Comparison of ENCODE assay signal across 13 mouse cellular contexts in the genomic region with DNA sequence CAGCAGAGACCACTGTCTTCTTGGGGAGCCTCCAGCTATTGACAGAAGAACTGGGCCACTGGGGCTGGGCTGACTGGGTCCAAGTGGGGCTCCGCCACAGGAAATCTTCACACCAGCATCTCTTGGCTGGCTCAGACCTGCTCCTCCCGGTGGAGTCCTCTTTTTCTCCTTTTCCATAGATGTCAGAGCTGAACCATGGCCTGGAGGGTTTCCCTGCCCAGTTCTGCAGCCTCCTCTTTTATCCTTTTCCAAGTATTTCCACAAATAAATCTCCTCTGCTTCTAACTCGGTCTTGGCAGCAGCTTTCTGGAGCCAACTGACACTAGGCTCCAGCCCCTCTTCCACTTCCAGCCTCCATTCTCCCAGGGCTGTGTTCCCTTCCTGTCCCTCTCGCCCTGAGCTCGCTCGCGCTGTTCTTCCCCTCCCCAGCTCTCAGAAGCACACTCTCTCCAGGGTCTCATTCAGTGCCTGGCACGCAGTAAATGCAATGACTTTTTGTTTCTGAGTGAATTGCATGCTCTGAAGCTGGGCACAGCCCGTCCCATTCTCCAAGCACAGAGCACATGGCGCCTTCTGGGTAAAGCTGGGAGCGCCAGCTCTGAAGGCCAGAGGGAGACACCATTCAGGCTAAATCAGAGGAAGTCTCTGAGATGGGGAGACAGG. TPM values are rescaled to one million over a fixed set of nuclear protein-coding genes. Genes with fewer than 3 reads are reported as not detected.
DNase-seq lines count a peak whose midpoint lies in the region; ATAC-seq lines count a peak whose summit lies in the region.
"Had no signal": no experiment of that assay in that cellular context is flagged by ENCODE, and none has a peak within 500 bp of the region (broad histone marks: within the 10 kb centered on the region; RNA-seq: fewer than 3 reads in every experiment).

No protein-coding gene starts in this region.

- ATAC-seq in frontal cortex, adult (ENCODE audit: low TSS enrichment) = peak; percentile 78
- ATAC-seq in neural tube, embryonic 13.5 days (ENCODE audit: low read depth) = peak; percentile 82

- no peaks in the 10 kb centered on the region for H3K9me3 ChIP-seq in neural tube, embryonic 13.5 days
- H3K9me3 ChIP-seq: heart, embryonic 13.5 days; liver, embryonic 15.5 days had no signal

- no peaks in the 10 kb centered on the region for H3K27me3 ChIP-seq in neural tube, embryonic 13.5 days
- H3K27me3 ChIP-seq: liver, embryonic 15.5 days had no signal

- no peak overlapping the region for H3K4me2 ChIP-seq in neural tube, embryonic 13.5 days
- H3K4me2 ChIP-seq: heart, embryonic 13.5 days; liver, embryonic 15.5 days had no signal

- DNase-seq in frontal cortex, postnatal 14 days (ENCODE audit: low spot score in 2 of 2) = no peak
- DNase-seq in neural tube, embryonic 10.5 days (ENCODE audit: extremely low spot score, low spot score) = no peak
- DNase-seq in layer of hippocampus, postnatal 36 days = peak; percentile 77 to 78
- DNase-seq in cerebellum, adult 8-10 months = no peak
- no peak for DNase-seq in cerebellum, postnatal 36 days
- DNase-seq in embryo, embryonic 9.5 days (ENCODE audit: extremely low spot score) = no peak
- DNase-seq: spleen, adult 18-20 months; thymus, postnatal 14 days had no signal

- peak overlapping the region; percentile 46; the same call in 1 of the 2 replicates for H3K27ac ChIP-seq in neural tube, embryonic 13.5 days (replicated peaks)
- H3K27ac ChIP-seq: heart, embryonic 13.5 days; kidney, postnatal 0 days; liver, embryonic 15.5 days had no signal

- 48% methylated on average over 11 of the region's 11 CpGs for WGBS in neural tube, embryonic 13.5 days

- H3K36me3 ChIP-seq in neural tube, embryonic 13.5 days = no peaks in the 10 kb centered on the region
- H3K36me3 ChIP-seq: heart, embryonic 13.5 days; liver, embryonic 15.5 days had no signal

- H3K4me3 ChIP-seq in neural tube, embryonic 13.5 days = no peak overlapping the region
- H3K4me3 ChIP-seq: heart, embryonic 13.5 days; liver, embryonic 15.5 days had no signal

- no peak overlapping the region for H3K9ac ChIP-seq in neural tube, embryonic 13.5 days
- H3K9ac ChIP-seq: heart, embryonic 13.5 days; liver, embryonic 15.5 days had no signal

- peaks cover 27% of the 10 kb centered on the region; the same call in 1 of the 2 replicates for H3K4me1 ChIP-seq in neural tube, embryonic 13.5 days (replicated peaks)

RNA-seq across cellular contexts. Expression of a gene that starts 4.0 kb away (rescaled TPM):
- 0.58 and 0.61 TPM in 2 replicates for polyA plus RNA-seq in neural tube, embryonic 13.5 days (2015; fragmentation: Nextera tagmentation; extraction: Ambion mirVana)
- 1 to 10 TPM; 1.4 to 2.5 TPM for total RNA-seq in layer of hippocampus, postnatal 36 days (2021)

RNA-seq across cellular contexts. Expression of a gene that starts 20.5 kb away (rescaled TPM):
- polyA plus RNA-seq in neural tube, embryonic 13.5 days (2015; fragmentation: Nextera tagmentation; extraction: Ambion mirVana) = 3.9 and 4.3 TPM in 2 replicates
- total RNA-seq in layer of hippocampus, postnatal 36 days (2021) = 10 to 100 TPM; 73.7 to 95.8 TPM

RNA-seq across cellular contexts. Expression of a gene that starts 30.4 kb away (rescaled TPM):
- polyA plus RNA-seq in neural tube, embryonic 13.5 days (2015; fragmentation: Nextera tagmentation; extraction: Ambion mirVana) = 75.0 and 83.6 TPM in 2 replicates
- 100 to 1,000 TPM; 187 to 193 TPM for total RNA-seq in layer of hippocampus, postnatal 36 days (2021)

RNA-seq across cellular contexts. Expression of a gene that starts 31.9 kb away (rescaled TPM):
- 40.8 and 41.8 TPM in 2 replicates for polyA plus RNA-seq in neural tube, embryonic 13.5 days (2015; fragmentation: Nextera tagmentation; extraction: Ambion mirVana)
- 10 to 100 TPM; 25.6 to 27.4 TPM for total RNA-seq in layer of hippocampus, postnatal 36 days (2021)

RNA-seq across cellular contexts. Expression of a gene that starts 56.3 kb away (rescaled TPM):
- 20.9 and 23.0 TPM in 2 replicates for polyA plus RNA-seq in neural tube, embryonic 13.5 days (2015; fragmentation: Nextera tagmentation; extraction: Ambion mirVana)
- 10 to 100 TPM in 1 of 2 experiments, 1 to 10 TPM in 1; 7.0 to 11.8 TPM for total RNA-seq in layer of hippocampus, postnatal 36 days (2021)

Comparison
In these comparisons a context has a peak if more than half of its experiments do, and no peak if none do; other contexts are left out.
1. DNase-seq: peak in layer of hippocampus, postnatal 36 days (2 of 2); none in frontal cortex, postnatal 14 days (0 of 2), neural tube, embryonic 10.5 days (single experiment), cerebellum, adult 8-10 months (single experiment), cerebellum, postnatal 36 days (0 of 2) and embryo, embryonic 9.5 days (single experiment).